Mouse (Mus musculus) G1E (cell line): ENCODE results near the gene Rfc4. TPM values are rescaled to one million over a fixed set of nuclear protein-coding genes. Genes with fewer than 3 reads are reported as not detected.

Source experiments
- ATAC-seq: 2 replicates; pipeline ENCODE4 v1.8.0; 2016; ENCODE audit warnings: mild to moderate bottlenecking; ENCODE audit not compliant: insufficient number of reproducible peaks, poor library complexity, low FRiP score, severe bottlenecking; ENCODE audit errors: extremely low read depth
- DNase-seq: peaks from one replicate; pipeline ENCODE4 v3.0.0; 2012; ENCODE audit warnings: low spot score
- H3K27me3 ChIP-seq: 2 replicates; pipeline ENCODE4 v1.6.1; 2012; ENCODE audit warnings: mild to moderate bottlenecking, low read length, inconsistent platforms; ENCODE audit not compliant: insufficient read depth
- H3K36me3 ChIP-seq: replicated peaks from 2 replicates; pipeline ENCODE3; 2012; ENCODE audit warnings: mild to moderate bottlenecking, inconsistent platforms
- H3K4me1 ChIP-seq: 2 replicates; pipeline ENCODE4 v1.6.1; 2012; ENCODE audit warnings: low read depth, low read length, inconsistent platforms, mixed read lengths; ENCODE audit not compliant: insufficient read depth
- H3K4me3 ChIP-seq: 2 replicates; pipeline ENCODE4 v1.5.1; 2012; ENCODE audit warnings: low read depth, mild to moderate bottlenecking, inconsistent platforms, low read length, moderate library complexity, mixed read lengths
- H3K9me3 ChIP-seq: replicated peaks from 2 replicates; pipeline ENCODE4 v1.6.1; 2012; ENCODE audit warnings: inconsistent platforms
- CTCF ChIP-seq: IDR thresholded peaks from 2 replicates; pipeline ENCODE4 v1.5.1; 2012; ENCODE audit warnings: low read depth, low read length, inconsistent platforms, mixed read lengths
- GATA1 ChIP-seq: IDR thresholded peaks from 2 replicates; pipeline ENCODE4 v1.6.1; 2012; ENCODE audit warnings: borderline replicate concordance, low read length, inconsistent platforms, mixed read lengths
- GATA2 ChIP-seq: IDR thresholded peaks from 2 replicates; pipeline ENCODE4 v1.6.1; 2012; ENCODE audit warnings: low read depth, low read length, inconsistent platforms, borderline replicate concordance
- POLR2AphosphoS5 ChIP-seq: IDR thresholded peaks from 2 replicates; pipeline ENCODE4 v1.6.1; 2012; ENCODE audit warnings: low read depth, low read length, inconsistent platforms; ENCODE audit not compliant: insufficient replicate concordance
- TAL1 ChIP-seq: conservative IDR thresholded peaks from 2 replicates; pipeline ENCODE4 v1.6.1; 2012; ENCODE audit warnings: low read depth, low read length, inconsistent platforms, mixed read lengths
- polyA plus RNA-seq: library from polyadenylated mRNA; stranded (reverse); fragments of >175 nt; gene quantifications from 2 replicates; pipeline ENCODE4 v1.2.3, GENCODE M21; 2012
- total RNA-seq, 2 experiments: library from RNA; stranded (forward) in 1 of 2; stranded (reverse) in 1 of 2; fragments of 200-1000 nt in 1 of 2; fragments of >200 nt in 1 of 2; fragmentation: Nextera tagmentation in 1 of 2; gene quantifications; 2 replicates each; pipeline ENCODE4 v1.2.3; 2014 to 2017

Gene Rfc4
- total and polyA plus RNA-seq, 3 experiments = 49.2 to 181 (median 90.1) TPM

- Histone ChIP-seq H3K4me3 (no peak overlapping the region), H3K4me1 (peaks cover 9% of the 10 kb centered on the region), H3K9me3 (no peaks in the 10 kb centered on the region), H3K27me3 (no peaks in the 10 kb centered on the region), H3K36me3 (peaks cover 81% of the 10 kb centered on the region)
- TF ChIP-seq GATA2 = no peak
- peak; percentile 88; the same call in 1 of the 2 replicates for TF ChIP-seq POLR2AphosphoS5
- ATAC-seq (peak; percentile 17; the same call in 1 of the 2 replicates), DNase-seq (no peak)
These were observed 13.0 kb downstream of the Rfc4 start for GRCm38 (mm10) chr16:23114339-23115171.

- ATAC-seq = no peak
- Histone ChIP-seq H3K9me3 (no peaks in the 10 kb centered on the region), H3K36me3 (peaks cover 81% of the 10 kb centered on the region), H3K4me3 (no peak overlapping the region), H3K4me1 (peaks cover 9% of the 10 kb centered on the region), H3K27me3 (no peaks in the 10 kb centered on the region)
- no peak for DNase-seq
- TF ChIP-seq POLR2AphosphoS5 (no peak), GATA2 (no peak), GATA1 (no peak), TAL1 (no peak), CTCF (no peak)
These were observed 13.6 kb downstream of the Rfc4 start for GRCm38 (mm10) chr16:23113903-23114302.

GRCm38 (mm10) chr16:23112861-23113435, 14.6 kb downstream of the Rfc4 start:
- Histone ChIP-seq H3K4me1 (peaks cover 9% of the 10 kb centered on the region), H3K27me3 (no peaks in the 10 kb centered on the region), H3K36me3 (peaks cover 84% of the 10 kb centered on the region), H3K9me3 (no peaks in the 10 kb centered on the region), H3K4me3 (no peak overlapping the region; the same call in 1 of the 2 replicates)
- ATAC-seq (no peak), DNase-seq (no peak)
- no peak for TF ChIP-seq POLR2AphosphoS5

GRCm38 (mm10) chr16:23112348-23112747, 15.2 kb downstream of the Rfc4 start:
- Histone ChIP-seq H3K36me3 (peaks cover 81% of the 10 kb centered on the region), H3K4me3 (peak overlapping the region; percentile 97; the same call in 1 of the 2 replicates)

GRCm38 (mm10) chr16:23109350-23110280, 17.9 kb downstream of the Rfc4 start:
- Histone ChIP-seq H3K4me3 (peak overlapping the region; percentile 97), H3K4me1 (peaks cover 18% of the 10 kb centered on the region), H3K36me3 (peaks cover 57% of the 10 kb centered on the region), H3K9me3 (no peaks in the 10 kb centered on the region), H3K27me3 (no peaks in the 10 kb centered on the region)
- DNase-seq (no peak), ATAC-seq (no peak)
- TF ChIP-seq GATA1 (no peak), CTCF (no peak), GATA2 (no peak), POLR2AphosphoS5 (no peak; the same call in 1 of the 2 replicates)

More at GRCm38 (mm10) chr16:23112348-23112747, 15.2 kb downstream of the Rfc4 start:
- Histone ChIP-seq H3K4me1 (peaks cover 9% of the 10 kb centered on the region), H3K27me3 (no peaks in the 10 kb centered on the region), H3K9me3 (no peaks in the 10 kb centered on the region)
- TF ChIP-seq CTCF (no peak), GATA2 (no peak), GATA1 (no peak), TAL1 (no peak), POLR2AphosphoS5 (no peak)
- ATAC-seq (no peak), DNase-seq (no peak)

GRCm38 (mm10) chr16:23108943-23109342, 18.6 kb downstream of the Rfc4 start:
- peak overlapping the region; percentile 97 for H3K4me3 ChIP-seq
- ATAC-seq (no peak), DNase-seq (no peak)
- TF ChIP-seq TAL1 (no peak), GATA2 (no peak), POLR2AphosphoS5 (no peak), GATA1 (no peak), CTCF (no peak)
- H3K4me1 ChIP-seq = peaks cover 21% of the 10 kb centered on the region
- no peaks in the 10 kb centered on the region for H3K9me3 ChIP-seq
- peaks cover 50% of the 10 kb centered on the region for H3K36me3 ChIP-seq
- H3K27me3 ChIP-seq = no peaks in the 10 kb centered on the region
